Mouse (Mus musculus) kidney, embryonic 14.5 days (tissue): ENCODE data around the gene Fbxw2. TPM values are rescaled to one million over a fixed set of nuclear protein-coding genes. Genes with fewer than 3 reads are reported as not detected.
"Not testable (repeated sequence)": the region's sequence is repeated elsewhere in the genome, so short reads cannot be mapped to it uniquely, and the experiment has no call there.

Experiments
- ATAC-seq: fragments of 200-750 bp; cut with Nextera tagmentation; 2 replicates; pipeline ENCODE4 v1.8.0; 2017; ENCODE audit warnings: moderate number of reproducible peaks, mild to moderate bottlenecking, moderate TSS enrichment, moderate library complexity; ENCODE audit not compliant: low FRiP score, low TSS enrichment
- H3K27ac ChIP-seq: fragments of 300-500 bp; sonication (generic); 2 replicates; pipeline ENCODE4 v1.5.1; 2014; ENCODE audit warnings: low read depth, mild to moderate bottlenecking, low read length, moderate library complexity, mixed read lengths
- H3K27me3 ChIP-seq: fragments of 300-500 bp; sonication (generic); 2 replicates; pipeline ENCODE4 v1.6.1; 2014; ENCODE audit warnings: mild to moderate bottlenecking, low read length; ENCODE audit not compliant: control insufficient read depth, insufficient read depth
- H3K36me3 ChIP-seq: fragments of 300-500 bp; sonication (generic); 2 replicates; pipeline ENCODE4 v1.6.1; 2014; ENCODE audit warnings: low read length, mixed read lengths; ENCODE audit not compliant: control insufficient read depth, insufficient read depth
- H3K4me1 ChIP-seq: fragments of 300-500 bp; sonication (generic); 2 replicates; pipeline ENCODE4 v1.6.1; 2014; ENCODE audit warnings: low read length, mixed read lengths; ENCODE audit not compliant: control insufficient read depth, insufficient read depth
- H3K4me2 ChIP-seq: fragments of 300-500 bp; sonication (generic); replicated peaks from 2 replicates; pipeline ENCODE4 v1.6.1; 2014; ENCODE audit warnings: low read depth, mild to moderate bottlenecking, low read length
- H3K4me3 ChIP-seq: fragments of 300-500 bp; sonication (generic); 2 replicates; pipeline ENCODE4 v1.5.1; 2014; ENCODE audit warnings: mild to moderate bottlenecking, low read length
- H3K9ac ChIP-seq: fragments of 300-500 bp; sonication (generic); 2 replicates; pipeline ENCODE4 v1.6.1; 2014; ENCODE audit warnings: low read depth, mild to moderate bottlenecking, low read length, moderate library complexity
- H3K9me3 ChIP-seq: fragments of 300-500 bp; sonication (generic); 2 replicates; pipeline ENCODE4 v1.6.1; 2016; ENCODE audit warnings: low read length; ENCODE audit not compliant: control insufficient read depth
- WGBS: fragments of 180-500 bp; shearing (Covaris S2); extraction: QIAGEN DNeasy Blood & Tissue Kit; methylation state at CpG from one replicate; pipeline ENCODE4 v1.1.7; 2014; 5-methylcytosine and 5-hydroxymethylcytosine counted together
- polyA plus RNA-seq: library from polyadenylated mRNA; unstranded; fragments of >200 nt; fragmentation: Nextera tagmentation; extraction: Ambion mirVana; gene quantifications from 2 replicates; pipeline ENCODE4 v1.2.1, GENCODE M21; 2014

Gene Fbxw2
- polyA plus RNA-seq, 1 experiment from 2014 or later = 55.6 TPM

GRCm38 (mm10) chr2:34792543-34792942, 33.6 kb downstream of the Fbxw2 start:
- H3K36me3 ChIP-seq = peaks cover 20% of the 10 kb centered on the region; the same call in 1 of the 2 replicates
- H3K27me3 ChIP-seq = not testable (repeated sequence)
- 85% methylated on average over 2 of the region's 2 CpGs for WGBS

GRCm38 (mm10) chr2:34790282-34790681, 35.8 kb downstream of the Fbxw2 start:
- 92% methylated on average over 8 of the region's 8 CpGs for WGBS
- no peak overlapping the region for H3K4me3 ChIP-seq
- H3K4me2 ChIP-seq = no peak overlapping the region
- H3K36me3 ChIP-seq = peaks cover 27% of the 10 kb centered on the region; the same call in 1 of the 2 replicates
- H3K9ac ChIP-seq = no peak overlapping the region
- no peaks in the 10 kb centered on the region for H3K9me3 ChIP-seq
- H3K27ac ChIP-seq = no peak overlapping the region
- H3K4me1 ChIP-seq = no peaks in the 10 kb centered on the region
- H3K27me3 ChIP-seq = no peaks in the 10 kb centered on the region
- no peak for ATAC-seq

More at GRCm38 (mm10) chr2:34792543-34792942, 33.6 kb downstream of the Fbxw2 start:
- H3K4me3 ChIP-seq, ATAC-seq, H3K9ac ChIP-seq, H3K27ac ChIP-seq, H3K4me2 ChIP-seq, H3K9me3 ChIP-seq, H3K4me1 ChIP-seq: not testable (repeated sequence)

- Histone ChIP-seq H3K4me3 (no peak overlapping the region), H3K4me1 (no peaks in the 10 kb centered on the region), H3K9me3 (no peaks in the 10 kb centered on the region), H3K4me2 (no peak overlapping the region), H3K27ac (no peak overlapping the region), H3K9ac (no peak overlapping the region), H3K27me3 (no peaks in the 10 kb centered on the region), H3K36me3 (peaks cover 61% of the 10 kb centered on the region)
- 79% methylated on average over 2 of the region's 2 CpGs for WGBS
- no peak for ATAC-seq
These were observed 42.0 kb downstream of the Fbxw2 start for GRCm38 (mm10) chr2:34784085-34784484.

GRCm38 (mm10) chr2:34783064-34784020, 42.8 kb downstream of the Fbxw2 start:
- Histone ChIP-seq H3K36me3 (peaks cover 65% of the 10 kb centered on the region), H3K9ac (no peak overlapping the region), H3K9me3 (no peaks in the 10 kb centered on the region), H3K27ac (no peak overlapping the region), H3K4me3 (no peak overlapping the region), H3K27me3 (no peaks in the 10 kb centered on the region), H3K4me2 (no peak overlapping the region), H3K4me1 (no peaks in the 10 kb centered on the region)
- no peak for ATAC-seq
- WGBS = 89% methylated on average over 14 of the region's 14 CpGs

GRCm38 (mm10) chr2:34777237-34777868, 48.8 kb downstream of the Fbxw2 start:
- WGBS = 57% methylated on average over 1 of the region's 1 CpGs

GRCm38 (mm10) chr2:34774493-34774892, 51.6 kb downstream of the Fbxw2 start:
- H3K9ac ChIP-seq = 0 out of 2 replicates have a peak overlapping the region, but pooled peaks have one; percentile 23
- no peak for ATAC-seq
- peaks cover 41% of the 10 kb centered on the region for H3K4me1 ChIP-seq
- H3K4me2 ChIP-seq = peak overlapping the region; percentile 81
- peak overlapping the region; percentile 99 for H3K4me3 ChIP-seq
- H3K9me3 ChIP-seq = no peaks in the 10 kb centered on the region
- peaks cover 70% of the 10 kb centered on the region for H3K36me3 ChIP-seq
- no peak overlapping the region for H3K27ac ChIP-seq
- no peaks in the 10 kb centered on the region for H3K27me3 ChIP-seq
- 85% methylated on average over 6 of the region's 6 CpGs for WGBS

More at GRCm38 (mm10) chr2:34777237-34777868, 48.8 kb downstream of the Fbxw2 start:
- Histone ChIP-seq H3K4me3 (no peak overlapping the region; the same call in 1 of the 2 replicates), H3K4me2 (peak overlapping the region; percentile 26; the same call in 1 of the 2 replicates), H3K36me3 (peaks cover 79% of the 10 kb centered on the region), H3K9ac (no peak overlapping the region), H3K4me1 (peaks cover 37% of the 10 kb centered on the region), H3K27me3 (no peaks in the 10 kb centered on the region), H3K9me3 (no peaks in the 10 kb centered on the region), H3K27ac (no peak overlapping the region)
- no peak for ATAC-seq

- no peak for ATAC-seq
- Histone ChIP-seq H3K4me1 (peaks cover 41% of the 10 kb centered on the region), H3K9me3 (no peaks in the 10 kb centered on the region), H3K4me3 (peak overlapping the region; percentile 99), H3K27ac (no peak overlapping the region), H3K4me2 (peak overlapping the region; percentile 81), H3K9ac (peak overlapping the region; percentile 23; the same call in 1 of the 2 replicates), H3K27me3 (no peaks in the 10 kb centered on the region), H3K36me3 (peaks cover 61% of the 10 kb centered on the region)
- 86% methylated on average over 4 of the region's 4 CpGs for WGBS
These were observed 52.4 kb downstream of the Fbxw2 start for GRCm38 (mm10) chr2:34773673-34774072.

GRCm38 (mm10) chr2:34772252-34773235, 53.6 kb downstream of the Fbxw2 start:
- H3K4me1 ChIP-seq = peaks cover 40% of the 10 kb centered on the region
- peak overlapping the region; percentile 99 for H3K4me3 ChIP-seq
- no peaks in the 10 kb centered on the region for H3K27me3 ChIP-seq
- 4% methylated on average over 50 of the region's 50 CpGs for WGBS
- H3K4me2 ChIP-seq = peak overlapping the region; percentile 81
- peaks cover 50% of the 10 kb centered on the region for H3K36me3 ChIP-seq
- ATAC-seq = no peak
- H3K9ac ChIP-seq = peak overlapping the region; percentile 99
- peak overlapping the region; percentile 90 for H3K27ac ChIP-seq
- H3K9me3 ChIP-seq = no peaks in the 10 kb centered on the region
